In the genomic region with DNA sequence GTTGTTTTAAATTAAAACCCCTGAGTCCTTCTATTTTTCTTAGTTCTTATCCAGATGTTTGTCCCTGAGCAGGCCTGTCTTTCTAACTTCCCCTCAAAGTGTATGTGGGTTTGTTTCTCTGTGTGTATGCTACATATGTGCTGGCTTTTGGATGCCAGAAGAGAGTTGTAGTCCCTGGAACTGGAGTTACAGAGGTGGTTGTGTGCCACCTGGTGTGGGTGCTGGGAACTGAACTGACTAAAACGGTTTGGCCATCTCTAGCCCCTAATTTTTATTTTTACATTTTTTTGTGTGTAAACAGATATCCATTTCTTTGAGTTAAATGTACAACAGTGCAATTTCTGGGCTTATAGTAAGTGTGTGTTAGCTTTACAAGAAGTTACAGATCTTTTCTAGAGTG, we compare ENCODE assay signal across 7 mouse cellular contexts. TPM values are rescaled to one million over a fixed set of nuclear protein-coding genes. Genes with fewer than 3 reads are reported as not detected.
DNase-seq lines count a peak whose midpoint lies in the region; ATAC-seq and TF ChIP-seq lines count a peak whose summit lies in the region.

No protein-coding gene starts in this region.

- no peak overlapping the region for H3K4me3 ChIP-seq in lung, embryonic 14.5 days (ENCODE audit: low read depth, low read length)

- peak; percentile 46 for TF ChIP-seq CTCF in lung, embryonic 14.5 days (IDR thresholded peaks at IDR 0.05; ENCODE audit: low read depth)

- H3K27ac ChIP-seq in lung, embryonic 14.5 days (ENCODE audit: low read depth) = no peak overlapping the region

- H3K9me3 ChIP-seq in lung, embryonic 14.5 days (ENCODE audit: low read depth, low read length) = no peaks in the 10 kb centered on the region

- no peak for ATAC-seq in lung, embryonic 14.5 days (ENCODE audit: insufficient read depth)

- no peak overlapping the region for H3K4me2 ChIP-seq in lung, embryonic 14.5 days

- WGBS in lung, embryonic 14.5 days = 24% methylated on average over 1 of the region's 1 CpGs

- no peak overlapping the region for H3K9ac ChIP-seq in lung, embryonic 14.5 days

- 0 out of 2 replicates have a peak, but pooled peaks cover 2% of the 10 kb centered on the region for H3K27me3 ChIP-seq in lung, embryonic 14.5 days (ENCODE audit: insufficient read depth, low read length)

- H3K36me3 ChIP-seq in lung, embryonic 14.5 days (ENCODE audit: insufficient read depth) = peaks cover 4% of the 10 kb centered on the region; the same call in 1 of the 2 replicates

- H3K4me1 ChIP-seq in lung, embryonic 14.5 days (ENCODE audit: insufficient read depth) = no peaks in the 10 kb centered on the region

- DNase-seq in layer of hippocampus, postnatal 10 days (ENCODE audit: low spot score in 2 of 2) = peak; percentile 17 to 29
- no peak for DNase-seq in layer of hippocampus, adult 8-10 months (ENCODE audit: low spot score in 2 of 2)
- peak; percentile 42 for DNase-seq in MN1 (ENCODE audit: low spot score)
- peak; percentile 63 for DNase-seq in embryo, embryonic 10.5 days (ENCODE audit: low spot score)
- DNase-seq in lung, embryonic 14.5 days = peak; percentile 63
- DNase-seq in layer of hippocampus, postnatal 36 days = no peak
- DNase-seq in ovary, adult 18-20 months (ENCODE audit: low spot score) = no peak

RNA-seq across cellular contexts. Expression of a gene that starts 3.0 kb away (rescaled TPM):
- 100 to 1,000 TPM; 519 to 525 TPM for total RNA-seq in layer of hippocampus, postnatal 10 days (2021)
- total RNA-seq in layer of hippocampus, adult 8-10 months (2022) = 100 to 1,000 TPM; 510 to 549 (median 529) TPM
- polyA plus RNA-seq in lung, embryonic 14.5 days (2014; fragmentation: Nextera tagmentation; extraction: Ambion mirVana) = 701 and 707 TPM in 2 replicates
- 100 to 1,000 TPM; 507 to 531 TPM for total RNA-seq in layer of hippocampus, postnatal 36 days (2021)

Comparison
In these comparisons a context has a peak if more than half of its experiments do, and no peak if none do; other contexts are left out.
1. DNase-seq: peak in layer of hippocampus, postnatal 10 days (2 of 2), MN1 (single experiment), embryo, embryonic 10.5 days (single experiment) and lung, embryonic 14.5 days (single experiment); none in layer of hippocampus, adult 8-10 months (0 of 2), layer of hippocampus, postnatal 36 days (0 of 2) and ovary, adult 18-20 months (single experiment).